Mouse (Mus musculus) embryo, embryonic 9.5 days (tissue): ENCODE measurements at regions not wholly inside any gene's neighbourhood (a gene's known extent, or its start where the extent isn't known, plus 50 kb on each side); places are given as distances from the start of the nearest gene placed in this dataset.

ENCODE experiments used
- DNase-seq: peaks from one replicate; pipeline ENCODE4 v3.0.0-alpha.2; 2017; ENCODE audit errors: extremely low spot score

- DNase-seq, result no peak
Measured at GRCm38 (mm10) chr2:174178801-174179200, 68.7 kb downstream of the Npepl1 start.

GRCm38 (mm10) chr2:174184797-174185196, 74.6 kb downstream of the Npepl1 start:
- DNase-seq, result no peak

DNA sequence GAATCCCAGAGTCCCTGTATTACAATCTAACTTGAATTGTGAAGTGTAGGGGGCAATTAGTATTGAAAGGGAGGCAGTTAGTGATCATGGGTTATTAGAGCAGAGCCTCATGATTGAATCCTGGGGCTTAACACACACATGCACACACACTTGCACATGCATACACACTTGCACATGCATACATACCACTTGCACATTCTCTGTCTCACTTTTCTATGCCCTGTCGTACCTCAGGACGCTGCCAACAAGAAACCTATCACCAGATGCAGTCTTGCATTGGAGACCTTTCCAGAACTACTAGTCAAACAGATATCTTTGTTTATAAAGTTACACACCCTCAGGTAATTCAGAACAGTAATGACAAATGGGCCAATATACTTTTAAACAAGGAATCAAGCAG, 80.9 kb downstream of the Npepl1 start:
- no peak for DNase-seq

DNA sequence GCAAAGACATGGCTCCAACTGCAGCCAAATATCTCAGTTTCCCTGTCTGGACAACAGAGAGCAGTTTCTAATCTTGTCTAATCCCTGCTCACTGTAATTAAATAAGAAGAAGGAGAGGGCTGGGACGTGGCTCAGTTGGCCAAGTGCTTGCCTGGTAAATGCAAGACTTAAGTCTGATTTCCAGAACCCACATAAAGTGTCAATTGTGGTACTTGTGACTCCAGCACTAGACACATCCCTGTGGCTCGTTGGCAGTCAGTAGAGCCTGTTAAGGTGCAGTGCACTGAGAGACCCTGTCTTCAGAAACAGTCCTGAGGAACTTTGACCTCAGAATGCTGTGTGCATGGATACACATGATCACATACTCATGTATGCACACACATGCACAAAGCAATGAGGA, 81.4 kb downstream of the Npepl1 start:
- no peak for DNase-seq

DNA sequence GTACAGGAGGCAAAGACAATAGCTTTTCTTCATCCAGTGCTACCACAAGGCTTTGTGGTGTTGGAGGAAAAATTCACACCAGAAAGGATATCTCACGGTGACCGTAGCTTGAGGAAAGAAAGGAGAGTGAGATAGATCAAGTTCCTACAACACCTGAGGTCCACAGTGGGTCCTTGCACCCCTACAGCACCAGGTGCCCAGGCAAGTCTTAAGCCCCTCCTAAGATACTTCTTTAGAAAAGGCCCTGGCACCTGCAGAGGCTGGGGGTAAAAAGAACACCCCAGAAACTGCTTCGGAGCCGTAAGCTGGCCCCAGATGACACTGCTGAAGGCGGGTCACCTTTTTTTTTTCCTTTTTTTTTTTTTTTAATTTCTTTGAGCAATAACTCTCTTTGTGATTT, 81.9 kb downstream of the Npepl1 start:
- no peak for DNase-seq

DNA sequence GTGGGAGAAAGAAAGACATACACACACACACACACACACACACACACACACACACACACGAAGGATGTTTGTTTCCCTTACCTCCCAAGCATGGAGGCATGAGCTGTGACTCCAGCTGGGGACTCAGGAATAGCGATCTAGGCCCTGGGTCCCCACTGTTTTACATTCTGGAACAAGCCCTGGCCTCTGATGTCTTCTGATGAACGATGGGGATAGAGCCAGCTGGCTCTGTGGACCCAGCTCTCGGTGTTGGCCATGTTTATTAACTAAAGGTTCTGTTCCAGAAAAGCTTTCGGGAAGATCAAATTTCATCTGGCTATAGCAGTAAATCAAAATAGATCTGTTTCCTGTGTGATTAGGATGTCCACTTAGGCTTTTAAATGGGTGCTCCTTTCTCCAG, 83.4 kb downstream of the Npepl1 start:
- DNase-seq, result no peak

- no peak for DNase-seq
Measured at GRCm38 (mm10) chr2:174195651-174196050, 85.5 kb downstream of the Npepl1 start.

DNA sequence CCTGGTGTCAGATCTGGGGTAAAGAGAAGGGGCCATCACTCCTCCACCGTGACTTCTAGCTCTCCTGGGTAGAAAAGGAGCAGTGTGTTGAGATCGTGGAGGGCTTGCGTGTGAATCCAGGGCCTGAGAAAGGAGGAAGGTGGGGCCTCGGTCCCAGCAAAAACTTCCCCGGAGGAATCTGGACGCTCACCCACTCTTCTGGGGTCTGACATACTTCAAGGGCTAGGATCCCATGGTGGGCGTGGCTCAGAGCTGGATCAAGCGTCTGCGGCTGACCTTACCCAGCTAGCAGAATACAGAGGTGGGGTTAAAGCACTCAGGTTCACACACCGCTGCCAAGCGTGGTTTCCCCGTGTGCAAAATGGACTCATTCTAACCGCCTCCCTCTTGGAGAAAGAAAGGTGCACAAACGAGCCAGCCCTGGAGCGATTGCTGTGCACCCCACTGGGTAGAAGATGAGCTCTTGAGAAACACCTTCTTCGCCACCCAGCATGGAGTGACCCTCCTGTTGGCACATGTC, 86.6 kb downstream of the Npepl1 start:
- no peak for DNase-seq

DNA sequence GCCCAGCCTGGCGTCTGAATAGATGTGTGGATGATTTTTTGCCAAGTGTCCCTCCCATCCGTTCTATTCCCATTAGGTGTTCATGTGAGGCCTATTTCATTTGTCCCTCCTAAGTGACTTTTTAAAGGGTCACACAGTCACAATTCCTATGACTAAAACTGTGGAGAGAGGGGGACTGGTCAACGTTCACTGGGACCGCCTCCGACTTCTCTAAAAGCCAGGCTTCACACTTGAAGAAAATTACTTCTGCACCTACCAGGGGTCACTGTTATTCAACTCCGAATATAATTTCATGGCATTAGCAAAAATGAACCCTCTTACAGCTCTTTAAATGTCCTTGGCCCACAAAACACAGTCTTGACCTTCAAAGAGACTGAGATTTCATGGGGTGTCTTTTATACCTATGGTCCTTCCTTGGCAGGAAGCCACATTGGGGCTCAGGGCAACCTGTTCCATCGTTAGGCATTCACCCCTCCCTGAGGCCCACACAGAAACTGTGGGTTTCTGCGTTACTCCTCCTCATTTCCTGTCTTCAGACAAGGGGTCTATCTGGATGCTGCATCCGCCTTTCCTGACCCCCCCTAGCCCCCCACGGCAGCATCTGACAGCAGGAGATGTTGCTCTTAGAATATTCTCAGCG, 86.7 kb upstream of the Gnas start:
- no peak for DNase-seq

DNA sequence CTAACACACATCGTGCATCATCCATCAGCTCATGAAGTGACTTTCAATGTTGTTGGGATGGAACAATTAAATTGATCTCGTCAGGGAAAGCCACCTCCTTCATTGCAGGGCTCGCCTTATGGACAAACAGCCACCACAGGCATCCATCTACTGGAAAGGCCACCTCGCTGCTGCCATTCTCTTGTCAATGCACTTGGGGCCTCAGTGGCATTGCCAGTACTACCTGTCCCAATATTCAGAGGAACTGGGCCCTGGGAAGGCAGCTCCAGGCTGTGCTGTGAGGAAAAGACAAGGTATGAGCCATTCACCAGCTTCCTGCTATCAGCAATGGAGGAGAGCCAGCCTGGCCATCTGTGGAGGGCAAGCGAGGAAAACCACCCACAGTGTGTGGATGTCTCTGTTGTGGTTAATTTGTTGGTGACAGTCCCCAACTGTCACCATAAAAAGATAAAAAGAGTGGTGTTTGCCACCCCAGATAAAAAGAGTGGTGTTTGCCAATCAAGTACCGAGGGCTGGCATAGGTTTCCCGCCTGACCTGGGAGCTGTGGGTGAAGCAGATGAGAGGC, 85.6 kb upstream of the Gnas start:
- DNase-seq, result no peak

GRCm38 (mm10) chr2:174199961-174200862, 83.9 kb upstream of the Gnas start:
- peak; percentile 9 for DNase-seq

- DNase-seq, result no peak
Measured at GRCm38 (mm10) chr2:174203412-174203811, 80.7 kb upstream of the Gnas start.

GRCm38 (mm10) chr2:174211681-174212080, 72.4 kb upstream of the Gnas start:
- no peak for DNase-seq

DNA sequence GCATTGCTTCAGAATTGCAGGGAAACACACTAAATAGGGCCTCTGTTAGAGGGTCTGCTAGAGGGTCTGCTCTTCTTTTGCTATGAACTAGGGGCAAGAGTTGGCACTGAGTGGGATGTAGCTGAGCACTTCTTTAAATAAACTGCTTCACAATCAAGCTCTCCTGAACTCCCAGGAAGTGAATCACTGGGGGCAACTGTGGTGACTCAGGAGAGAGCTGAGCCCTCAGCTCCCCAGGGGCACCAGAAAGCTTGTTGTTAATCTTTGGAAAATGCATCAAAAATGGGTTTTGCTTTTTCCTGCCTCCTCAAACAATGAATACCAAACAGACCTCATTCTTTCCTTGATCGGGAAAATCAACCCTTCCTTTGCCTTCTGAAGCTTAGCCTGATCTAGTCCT, 57.5 kb upstream of the Gnas start:
- no peak for DNase-seq
